Mouse (Mus musculus) layer of hippocampus, postnatal 25 days (tissue): ENCODE measurements at regions not wholly inside any gene's neighbourhood (a gene's known extent, or its start where the extent isn't known, plus 50 kb on each side); places are given as distances from the start of the nearest gene placed in this dataset.

Experiments used
- DNase-seq, 2 experiments: peaks; one replicate each; pipeline ENCODE4 v3.0.0; 2022; ENCODE audit warnings: mixed read lengths in 2 of 2, low spot score in 1 of 2; ENCODE audit errors: extremely low spot score in 1 of 2
- microRNA-seq, 2 experiments: library from miRNA; unstranded; fragments of <30 nt; microRNA quantifications; one replicate each; pipeline ENCODE4 v1.2.0; 2021

GRCm38 (mm10) chr15:6242132-6242531, 57.5 kb upstream of the Dab2 start:
- no peak for DNase-seq

- no peak for DNase-seq
Observed at GRCm38 (mm10) chr15:6244401-6244800, 55.2 kb upstream of the Dab2 start.

GRCm38 (mm10) chr15:6245950-6246894, 53.4 kb upstream of the Dab2 start:
- DNase-seq, result no peak

GRCm38 (mm10) chr15:6248470-6248869, 51.1 kb upstream of the Dab2 start:
- no peak for DNase-seq

Small RNA genes lying in the stretch of these regions (microRNA-seq; reads per million reads assigned to microRNA genes)
- gene Gm27760, result 0 reads per million in 2 experiments
